Mouse (Mus musculus) liver, embryonic 14.5 days (tissue): ENCODE measurements around the gene Auts2.

Experiments
- CTCF ChIP-seq: IDR thresholded peaks from 2 replicates; pipeline ENCODE4 v1.5.1; 2016; ENCODE audit warnings: antibody characterized with exemption, low read depth, control low read depth
- EP300 ChIP-seq: IDR thresholded peaks from 2 replicates; pipeline ENCODE4 v1.6.1; 2016; ENCODE audit warnings: antibody characterized with exemption, low read depth

DNA sequence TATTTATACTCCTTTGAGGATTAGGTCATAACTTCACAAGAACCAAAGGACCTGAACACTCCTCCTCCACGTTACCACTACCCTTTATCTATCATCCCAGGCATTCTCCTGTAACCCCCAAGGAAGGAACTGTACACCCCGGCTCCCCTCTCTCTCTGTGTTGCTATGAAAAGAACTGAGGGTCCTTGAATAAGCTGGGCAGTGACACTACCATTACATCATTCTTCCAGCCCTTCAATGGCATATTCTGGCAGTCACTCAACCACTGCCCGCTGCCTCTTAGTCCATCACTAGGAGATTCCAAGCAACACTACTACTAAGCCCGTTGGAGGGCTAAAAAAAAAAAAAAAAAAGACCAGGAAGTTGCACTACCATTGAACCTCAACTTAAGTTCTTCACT is 620.4 kb downstream of the Auts2 start:
- TF ChIP-seq EP300 = no peak
- TF ChIP-seq CTCF = no peak
